Mouse (Mus musculus): ENCODE measurements at regions not wholly inside any gene's neighbourhood (a gene's known extent, or its start where the extent isn't known, plus 50 kb on each side); places are given as distances from the start of the nearest gene placed in this dataset.

GRCm38 (mm10) chr15:24157700-24158350 lies 1255.7 kb downstream of the Basp1 start:
- no peak for TF ChIP-seq CTCF (IDR thresholded peaks at IDR 0.05; ENCODE audit: borderline replicate concordance, insufficient read depth, low read depth, low read length)
- TF ChIP-seq POLR2A (IDR thresholded peaks at IDR 0.05; ENCODE audit: borderline replicate concordance, insufficient read depth, low read length) = no peak

All from cerebellum, adult 2 months (tissue).